Mouse (Mus musculus) regulatory T cell (primary cell): ENCODE measurements around the gene Lpar4.

ENCODE experiments used
- in situ Hi-C: fragments of 300-600 bp; cut with MboI, MseI; formaldehyde crosslinking; loops from one replicate; pipeline ENCODE4 v1.15.1; 2025; ENCODE audit warnings: high pct_unique_total_duplicates

Lpar4 gene

GRCm38 (mm10) chrX:106920175-106920827 is at the start of gene Lpar4:
Gene Lpar4 (plus strand): TSS chrX:106920625.
- in situ Hi-C loops = no loop called here

GRCm38 (mm10) chrX:106871426-106871825 is 49.0 kb upstream of the Lpar4 start:
- in situ Hi-C loops = no loop called here

- in situ Hi-C loops = no loop called here
Measured at GRCm38 (mm10) chrX:106871894-106872293, 48.5 kb upstream of the Lpar4 start.

GRCm38 (mm10) chrX:106872315-106872714 is 48.1 kb upstream of the Lpar4 start:
- in situ Hi-C loops = no loop called here

- in situ Hi-C loops = no loop called here
Measured at GRCm38 (mm10) chrX:106897707-106898275, 22.6 kb upstream of the Lpar4 start.

- in situ Hi-C loops = no loop called here
Measured at GRCm38 (mm10) chrX:106920828-106921619, 599 bp downstream of the Lpar4 start.

GRCm38 (mm10) chrX:106924572-106924971 is 4.1 kb downstream of the Lpar4 start:
- in situ Hi-C loops = no loop called here

- in situ Hi-C loops = no loop called here
Measured at GRCm38 (mm10) chrX:106939326-106939725, 18.9 kb downstream of the Lpar4 start.

GRCm38 (mm10) chrX:106950558-106950957 is 30.1 kb downstream of the Lpar4 start:
- in situ Hi-C loops = no loop called here

- in situ Hi-C loops = no loop called here
Measured at GRCm38 (mm10) chrX:106951016-106951415, 30.6 kb downstream of the Lpar4 start.

- in situ Hi-C loops = no loop called here
Measured at GRCm38 (mm10) chrX:106953840-106954239, 33.4 kb downstream of the Lpar4 start.

- in situ Hi-C loops = no loop called here
Measured at GRCm38 (mm10) chrX:106962233-106962632, 41.8 kb downstream of the Lpar4 start.

GRCm38 (mm10) chrX:106964326-106964725 is 43.9 kb downstream of the Lpar4 start:
- in situ Hi-C loops = no loop called here
